In the genomic region with DNA sequence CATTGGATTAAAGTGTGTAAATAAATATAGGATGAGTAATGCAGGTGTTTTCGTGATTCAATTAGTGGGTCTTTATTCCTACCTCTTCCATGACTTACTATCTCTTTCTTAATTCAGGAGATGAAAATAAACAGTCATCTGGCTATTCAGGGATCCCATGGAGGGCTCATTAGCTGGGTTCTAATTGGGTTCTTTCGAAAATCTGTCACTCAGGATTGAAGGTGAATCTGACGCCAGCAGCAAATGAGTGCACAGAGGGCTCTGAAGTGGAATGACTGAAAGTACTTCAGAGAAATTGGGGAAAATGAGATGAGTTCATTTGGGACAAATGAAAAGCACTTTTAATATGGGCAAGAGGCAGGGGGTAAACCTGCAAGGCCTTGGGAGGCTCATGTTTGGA, we compare ENCODE assay signal across 30 mouse cellular contexts.
DNase-seq lines count a peak whose midpoint lies in the region; ATAC-seq lines count a peak whose summit lies in the region.
"Had no signal": no experiment of that assay in that cellular context is flagged by ENCODE, and none has a peak within 500 bp of the region (broad histone marks: within the 10 kb centered on the region; RNA-seq: fewer than 3 reads in every experiment).

No protein-coding gene starts in this region.

- no peaks in the 10 kb centered on the region for H3K27me3 ChIP-seq in hindbrain, embryonic 15.5 days
- H3K27me3 ChIP-seq in hindbrain, embryonic 13.5 days: no peaks in the 10 kb centered on the region
- H3K27me3 ChIP-seq in midbrain, embryonic 16.5 days (ENCODE audit: control insufficient read depth, insufficient read depth, low read depth, low read length): no peaks in the 10 kb centered on the region
- H3K27me3 ChIP-seq in midbrain, embryonic 10.5 days (ENCODE audit: low read depth, poor library complexity, severe bottlenecking): no peaks in the 10 kb centered on the region
- H3K27me3 ChIP-seq in neural tube, embryonic 15.5 days (replicated peaks): no peaks in the 10 kb centered on the region
- H3K27me3 ChIP-seq: heart, embryonic 15.5 days; limb, embryonic 13.5 days; lung, embryonic 15.5 days; neural tube, embryonic 12.5 days; Patski had no signal

- peak; percentile 76; the same call in 1 of the 2 replicates for ATAC-seq in hindbrain, embryonic 15.5 days (ENCODE audit: low FRiP score, low read depth)
- ATAC-seq in hindbrain, embryonic 13.5 days (ENCODE audit: low FRiP score): no peak
- peak; percentile 32; the same call in 1 of the 2 replicates for ATAC-seq in midbrain, embryonic 16.5 days
- 0 out of 2 replicates have a peak, but pooled peaks have one; percentile 47 for ATAC-seq in neural tube, embryonic 15.5 days (ENCODE audit: low FRiP score)
- ATAC-seq in erythroid progenitor cell, adult 5-6 weeks (replicated peaks; ENCODE audit: low FRiP score, poor library complexity, severe bottlenecking): no peak
- ATAC-seq: intestine, postnatal 0 days; Patski had no signal

- WGBS in hindbrain, embryonic 15.5 days: 77% methylated on average over 3 of the region's 3 CpGs
- WGBS in hindbrain, embryonic 13.5 days: 81% methylated on average over 3 of the region's 3 CpGs
- 62% methylated on average over 3 of the region's 3 CpGs for WGBS in midbrain, embryonic 16.5 days
- WGBS in midbrain, embryonic 10.5 days: 90% methylated on average over 3 of the region's 3 CpGs
- 62% methylated on average over 3 of the region's 3 CpGs for WGBS in neural tube, embryonic 15.5 days

- DNase-seq in cerebellum, adult 9-11 months: peak; percentile 4
- DNase-seq in cerebellum, adult 8-10 months: no peak
- DNase-seq in midbrain, embryonic 10.5 days (ENCODE audit: low spot score): no peak
- DNase-seq: adrenal gland, postnatal 10 days; cerebellum, adult 11-12 months; cerebellum, postnatal 36 days; gastrocnemius, postnatal 25 days; heart, adult 11 months; kidney, adult 9 months; kidney, postnatal 10 days; right cerebral cortex, adult 18-20 months; spleen, adult 18-20 months; thymus, adult 18-20 months; thymus, postnatal 25 days had no signal

- no peaks in the 10 kb centered on the region for H3K36me3 ChIP-seq in hindbrain, embryonic 15.5 days
- H3K36me3 ChIP-seq in hindbrain, embryonic 13.5 days: no peaks in the 10 kb centered on the region
- H3K36me3 ChIP-seq in midbrain, embryonic 16.5 days (ENCODE audit: control insufficient read depth, insufficient read depth, low read length): no peaks in the 10 kb centered on the region
- H3K36me3 ChIP-seq in midbrain, embryonic 10.5 days: no peaks in the 10 kb centered on the region
- H3K36me3 ChIP-seq in neural tube, embryonic 15.5 days: no peaks in the 10 kb centered on the region
- H3K36me3 ChIP-seq: G1E; heart, embryonic 10.5 days; heart, embryonic 15.5 days; limb, embryonic 13.5 days; lung, embryonic 15.5 days; neural tube, embryonic 12.5 days had no signal

- H3K4me2 ChIP-seq in hindbrain, embryonic 15.5 days: no peak overlapping the region
- no peak overlapping the region for H3K4me2 ChIP-seq in hindbrain, embryonic 13.5 days
- H3K4me2 ChIP-seq in midbrain, embryonic 16.5 days (ENCODE audit: low read length): no peak overlapping the region
- no peak overlapping the region for H3K4me2 ChIP-seq in neural tube, embryonic 15.5 days
- H3K4me2 ChIP-seq: heart, embryonic 15.5 days; limb, embryonic 13.5 days; liver, embryonic 11.5 days; lung, embryonic 15.5 days; midbrain, embryonic 11.5 days; neural tube, embryonic 12.5 days had no signal

- H3K27ac ChIP-seq in hindbrain, embryonic 15.5 days (replicated peaks): no peak overlapping the region
- no peak overlapping the region for H3K27ac ChIP-seq in hindbrain, embryonic 13.5 days
- no peak overlapping the region for H3K27ac ChIP-seq in midbrain, embryonic 16.5 days (ENCODE audit: low read length)
- H3K27ac ChIP-seq in midbrain, embryonic 10.5 days (replicated peaks): no peak overlapping the region
- H3K27ac ChIP-seq in neural tube, embryonic 15.5 days (replicated peaks): no peak overlapping the region
- H3K27ac ChIP-seq: heart, embryonic 10.5 days; heart, embryonic 15.5 days; limb, embryonic 13.5 days; lung, embryonic 15.5 days; neural tube, embryonic 12.5 days; stomach, postnatal 0 days had no signal

- H3K9me3 ChIP-seq in hindbrain, embryonic 15.5 days: no peaks in the 10 kb centered on the region
- H3K9me3 ChIP-seq in hindbrain, embryonic 13.5 days: no peaks in the 10 kb centered on the region
- no peaks in the 10 kb centered on the region for H3K9me3 ChIP-seq in midbrain, embryonic 16.5 days (replicated peaks; ENCODE audit: control insufficient read depth, low read length, poor library complexity, severe bottlenecking)
- H3K9me3 ChIP-seq in midbrain, embryonic 10.5 days (replicated peaks): no peaks in the 10 kb centered on the region
- no peaks in the 10 kb centered on the region for H3K9me3 ChIP-seq in neural tube, embryonic 15.5 days (replicated peaks)
- H3K9me3 ChIP-seq: G1E; heart, embryonic 10.5 days; heart, embryonic 15.5 days; limb, embryonic 13.5 days; lung, embryonic 15.5 days; neural tube, embryonic 12.5 days had no signal

- no peaks in the 10 kb centered on the region for H3K4me1 ChIP-seq in hindbrain, embryonic 15.5 days (replicated peaks)
- no peaks in the 10 kb centered on the region for H3K4me1 ChIP-seq in hindbrain, embryonic 13.5 days (replicated peaks)
- no peaks in the 10 kb centered on the region for H3K4me1 ChIP-seq in midbrain, embryonic 16.5 days (ENCODE audit: control insufficient read depth, insufficient read depth, low read length)
- H3K4me1 ChIP-seq in midbrain, embryonic 10.5 days: no peaks in the 10 kb centered on the region
- no peaks in the 10 kb centered on the region for H3K4me1 ChIP-seq in neural tube, embryonic 15.5 days
- H3K4me1 ChIP-seq: heart, embryonic 10.5 days; heart, embryonic 15.5 days; limb, embryonic 13.5 days; lung, embryonic 15.5 days; neural tube, embryonic 12.5 days had no signal

- H3K9ac ChIP-seq in hindbrain, embryonic 15.5 days: no peak overlapping the region
- H3K9ac ChIP-seq in hindbrain, embryonic 13.5 days: no peak overlapping the region
- H3K9ac ChIP-seq in midbrain, embryonic 16.5 days (ENCODE audit: low read depth, low read length): no peak overlapping the region
- no peak overlapping the region for H3K9ac ChIP-seq in neural tube, embryonic 15.5 days (replicated peaks)
- H3K9ac ChIP-seq: heart, embryonic 15.5 days; limb, embryonic 13.5 days; lung, embryonic 15.5 days; neural tube, embryonic 12.5 days had no signal

- no peak overlapping the region for H3K4me3 ChIP-seq in hindbrain, embryonic 15.5 days
- no peak overlapping the region for H3K4me3 ChIP-seq in hindbrain, embryonic 13.5 days
- no peak overlapping the region for H3K4me3 ChIP-seq in midbrain, embryonic 16.5 days (ENCODE audit: low read depth, low read length)
- no peak overlapping the region for H3K4me3 ChIP-seq in midbrain, embryonic 10.5 days
- H3K4me3 ChIP-seq in neural tube, embryonic 15.5 days (replicated peaks): no peak overlapping the region
- H3K4me3 ChIP-seq: heart, embryonic 10.5 days; heart, embryonic 15.5 days; limb, embryonic 13.5 days; lung, embryonic 15.5 days; neural tube, embryonic 12.5 days had no signal

Comparison
In these comparisons a context has a peak if more than half of its experiments do, and no peak if none do; other contexts are left out.
1. ATAC-seq: peak in hindbrain, embryonic 15.5 days (single experiment), midbrain, embryonic 16.5 days (single experiment) and neural tube, embryonic 15.5 days (single experiment); none in hindbrain, embryonic 13.5 days (single experiment) and erythroid progenitor cell, adult 5-6 weeks (single experiment).